Mouse (Mus musculus) kidney, postnatal 36 days (tissue): Measurements from ENCODE around the gene Rsph3b.
"Not testable (repeated sequence)": the region's sequence is repeated elsewhere in the genome, so short reads cannot be mapped to it uniquely, and the experiment has no call there.

Experiments used
- DNase-seq, 2 experiments: peaks; one replicate each; pipeline ENCODE4 v3.0.0; 2021 to 2022; ENCODE audit warnings: mixed read lengths in 2 of 2

Rsph3b gene

DNA sequence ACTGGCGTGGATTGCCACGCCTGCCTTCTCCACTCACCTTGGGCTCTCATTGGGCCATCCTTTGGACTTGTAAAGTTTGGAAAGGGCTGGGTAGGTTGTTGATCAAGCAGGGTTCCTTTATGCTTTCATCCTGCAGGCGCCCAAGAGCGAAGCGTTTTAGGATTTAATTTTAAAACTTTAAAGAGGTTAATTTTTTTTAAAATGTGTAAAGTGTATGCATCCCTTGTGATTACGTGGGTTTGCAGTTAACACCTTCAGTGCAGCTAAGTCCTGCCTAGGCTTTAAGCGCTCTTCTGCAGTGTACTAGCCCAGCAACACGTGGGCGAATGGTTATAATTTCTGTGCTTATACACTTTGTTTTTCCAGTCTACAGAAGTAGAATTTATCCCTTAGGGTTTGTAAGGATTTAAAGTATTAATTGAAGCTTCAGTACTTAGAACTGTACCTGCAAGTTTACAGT is 317 bp upstream of the Rsph3b start:
- not testable (repeated sequence) for DNase-seq

DNA sequence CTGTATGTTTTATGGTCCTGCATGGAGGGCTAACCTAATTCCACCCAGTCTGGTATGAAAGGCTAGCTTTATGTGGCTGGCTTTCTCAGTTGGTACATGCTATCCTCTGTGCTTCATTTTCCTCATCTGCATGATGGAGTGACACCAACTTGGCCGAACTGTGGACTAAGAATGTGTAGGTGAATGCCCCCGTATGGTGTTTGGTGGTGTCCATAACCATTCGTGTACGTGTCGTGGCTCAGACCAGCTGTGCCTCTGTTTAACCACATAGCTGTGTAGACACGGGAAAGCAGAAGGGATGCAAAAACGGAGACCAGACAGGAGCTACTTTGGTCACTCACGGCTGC is 872 bp downstream of the Rsph3b start:
- DNase-seq = not testable (repeated sequence)

DNA sequence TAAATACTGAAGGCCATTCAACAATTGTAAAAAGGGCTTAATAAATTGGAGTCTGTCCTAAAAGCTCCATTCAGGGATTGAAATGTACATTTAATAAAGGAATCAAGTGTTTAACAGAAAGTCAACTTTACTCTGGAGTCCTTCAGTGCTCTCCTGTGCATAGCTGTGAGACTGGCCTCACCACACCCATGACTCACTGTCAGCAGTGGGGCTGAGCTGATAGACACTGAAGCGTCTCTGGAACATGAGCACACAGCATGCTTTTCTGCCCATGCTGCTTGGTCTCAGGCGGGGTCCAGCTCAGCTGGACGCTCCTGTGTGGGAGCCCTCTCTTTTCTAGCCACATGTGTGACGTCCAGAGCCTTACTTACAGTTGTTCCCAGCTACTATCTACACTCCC is 5.9 kb downstream of the Rsph3b start:
- not testable (repeated sequence) for DNase-seq

- not testable (repeated sequence) for DNase-seq
These were observed 16.9 kb downstream of the Rsph3b start for GRCm38 (mm10) chr17:6931625-6932024.

DNA sequence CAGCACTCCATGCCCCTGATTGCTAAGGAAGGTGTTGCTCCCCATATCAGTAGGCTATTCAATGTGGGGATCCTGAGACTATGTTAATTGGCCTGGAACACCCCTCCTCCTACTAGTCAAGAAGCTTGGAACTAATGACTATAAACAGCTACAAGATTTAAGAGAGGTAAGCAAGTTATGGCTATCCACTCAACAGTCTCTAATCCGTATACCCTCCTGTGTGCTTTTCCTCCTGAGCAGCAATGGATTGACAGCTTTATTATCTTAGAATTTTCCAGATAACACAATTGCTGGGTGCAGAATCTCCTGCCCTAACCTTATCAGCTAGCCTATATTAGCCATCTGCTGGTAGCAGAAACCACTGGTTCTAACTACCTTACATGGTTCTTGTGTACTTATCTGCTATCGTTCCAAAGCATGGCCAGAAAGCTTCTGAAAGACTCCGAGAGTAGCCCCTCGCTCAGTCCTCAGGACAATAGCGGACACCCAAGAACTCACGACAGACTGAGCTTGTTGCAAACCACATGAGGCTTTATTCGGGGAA is 28.1 kb downstream of the Rsph3b start:
- DNase-seq = not testable (repeated sequence)

DNA sequence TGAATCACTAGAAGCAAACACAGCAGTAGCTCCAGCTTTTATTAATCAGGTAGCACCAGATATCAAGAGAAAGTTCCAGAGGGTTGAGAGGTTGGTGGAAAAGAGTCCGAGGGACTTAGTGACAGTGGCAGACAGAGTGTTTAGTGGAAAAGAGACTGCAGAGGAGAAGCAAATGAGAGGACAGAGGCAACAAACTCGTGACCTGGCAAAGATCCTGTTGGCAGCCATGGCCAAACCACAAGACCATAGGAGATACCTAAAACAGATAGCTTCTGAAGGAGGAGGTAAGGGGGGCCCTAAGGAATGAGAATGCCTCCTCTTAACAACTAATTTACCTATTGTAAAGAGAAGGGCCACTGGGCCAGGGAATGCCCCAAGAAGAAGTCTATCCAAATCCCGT is 29.1 kb downstream of the Rsph3b start:
- not testable (repeated sequence) for DNase-seq

GRCm38 (mm10) chr17:6915282-6915681 is 33.2 kb downstream of the Rsph3b start:
- DNase-seq = not testable (repeated sequence)

GRCm38 (mm10) chr17:6914066-6914465 is 34.4 kb downstream of the Rsph3b start:
- not testable (repeated sequence) for DNase-seq

- DNase-seq = not testable (repeated sequence)
These were observed 48.1 kb downstream of the Rsph3b start for GRCm38 (mm10) chr17:6900361-6900760.

DNA sequence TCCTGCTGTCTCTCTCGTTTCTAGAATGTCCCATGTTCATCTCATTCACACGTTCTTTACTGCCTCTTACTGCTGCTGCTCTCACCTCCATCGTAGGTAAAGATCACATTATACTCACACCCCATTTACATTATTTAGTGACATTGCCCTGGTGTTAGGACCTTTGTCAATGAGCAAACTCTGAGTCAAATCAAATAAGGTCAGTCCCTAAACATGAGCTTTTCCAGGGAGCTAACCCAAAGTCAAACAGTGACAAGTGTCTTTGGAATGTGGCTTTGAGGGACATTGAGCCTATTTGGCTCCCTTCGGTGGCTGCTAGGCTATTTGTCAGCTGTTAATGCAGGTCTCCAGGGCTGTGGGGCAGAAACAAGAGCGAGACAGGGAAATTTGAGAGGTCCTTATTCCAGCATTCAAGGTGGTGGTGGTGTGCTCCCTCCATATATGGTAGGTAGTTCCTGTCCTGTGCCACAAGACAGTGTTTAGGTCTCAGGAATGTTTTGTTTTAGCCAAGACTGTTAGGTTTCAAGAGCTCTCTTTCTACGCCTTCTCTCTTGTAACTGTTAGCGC is 50.4 kb downstream of the Rsph3b start:
- peak in 1 of 2 experiments; percentile 7 for DNase-seq

GRCm38 (mm10) chr17:6896756-6897155 is 51.7 kb downstream of the Rsph3b start:
- DNase-seq = no peak

DNA sequence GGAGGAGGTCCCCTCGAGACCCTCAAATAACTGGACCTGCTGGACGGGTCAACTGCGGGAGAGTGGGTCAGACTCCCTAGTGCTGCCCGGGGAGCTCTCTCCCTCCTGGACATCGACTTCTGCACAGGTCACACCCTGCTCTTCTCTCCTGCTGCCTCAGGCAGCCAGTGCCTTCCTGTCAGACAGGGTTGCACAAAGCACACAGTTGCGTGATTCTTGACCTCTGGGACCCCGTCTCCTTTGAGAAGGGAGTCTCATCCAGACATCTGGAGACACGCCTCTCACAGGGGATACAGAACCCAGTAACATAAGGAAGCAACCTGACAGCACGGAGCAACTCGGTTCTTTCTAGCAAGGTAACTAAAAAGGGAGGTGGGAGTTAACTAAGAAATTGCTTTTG is 55.1 kb downstream of the Rsph3b start:
- DNase-seq = no peak

DNA sequence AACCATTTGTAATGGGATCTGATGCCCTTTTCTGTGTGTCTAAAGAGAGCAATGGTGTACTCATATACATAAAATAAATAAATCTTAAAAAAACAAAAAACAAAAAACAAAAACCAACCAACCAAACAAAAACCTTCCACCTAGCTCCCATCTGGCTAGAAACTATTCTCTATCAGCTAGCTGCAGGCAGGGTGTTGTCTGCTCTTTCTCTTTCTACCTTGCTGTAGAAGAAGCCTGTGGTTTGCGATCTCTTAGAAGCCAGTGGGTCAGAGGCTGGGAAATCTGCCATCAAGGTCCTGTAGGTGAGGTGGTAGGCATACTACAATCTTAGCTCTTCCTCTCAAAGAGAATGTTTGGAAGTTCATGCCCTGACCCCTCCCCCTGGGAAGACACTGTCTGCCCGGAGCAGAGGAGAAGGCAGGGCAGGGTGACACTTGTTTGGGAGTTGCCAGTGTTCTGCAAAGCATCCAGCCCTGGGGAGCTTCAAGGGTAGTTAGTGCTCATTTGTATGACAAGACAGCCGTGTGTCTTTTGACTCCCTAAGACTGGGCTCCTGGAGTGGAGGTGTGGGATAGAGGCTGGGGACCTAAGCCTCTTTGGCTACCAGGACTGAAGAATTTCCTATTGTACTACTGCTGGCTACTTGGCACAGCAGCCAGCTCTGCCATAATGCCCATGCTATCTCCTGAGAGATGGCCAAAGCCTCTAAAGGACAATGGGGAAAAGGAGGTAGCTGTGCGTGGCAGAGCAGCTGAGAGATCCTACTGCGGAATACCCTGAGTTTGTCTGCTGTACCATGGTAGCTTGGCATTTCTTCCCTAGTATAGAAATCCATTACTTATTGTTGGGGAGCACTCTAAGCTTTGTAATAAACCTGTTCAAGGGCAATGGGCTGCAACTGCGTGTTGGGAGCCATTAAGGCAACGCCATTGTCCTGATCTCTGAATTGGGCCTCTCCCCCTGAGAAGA is 56.2 kb downstream of the Rsph3b start:
- no peak for DNase-seq

DNA sequence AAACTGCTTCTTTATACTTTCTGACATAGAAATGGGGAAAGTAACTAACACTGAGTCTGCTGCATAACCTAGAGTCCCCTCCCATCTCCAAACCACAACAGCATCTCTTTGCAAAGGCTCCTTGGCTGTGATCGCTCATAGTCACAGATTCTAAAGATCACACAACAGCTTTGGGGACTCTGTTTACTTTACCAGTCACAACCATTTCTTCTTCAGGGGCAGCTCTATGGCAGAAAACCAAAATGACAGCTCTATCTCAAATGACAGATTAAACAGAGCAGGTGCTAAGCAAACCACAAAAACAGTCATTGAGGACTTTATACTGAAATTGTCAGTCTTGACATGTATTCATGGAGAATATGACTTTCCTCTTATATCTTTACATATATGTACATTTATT is 62.0 kb downstream of the Rsph3b start:
- DNase-seq = no peak

GRCm38 (mm10) chr17:6884531-6884930 is 64.0 kb downstream of the Rsph3b start:
- no peak for DNase-seq

DNA sequence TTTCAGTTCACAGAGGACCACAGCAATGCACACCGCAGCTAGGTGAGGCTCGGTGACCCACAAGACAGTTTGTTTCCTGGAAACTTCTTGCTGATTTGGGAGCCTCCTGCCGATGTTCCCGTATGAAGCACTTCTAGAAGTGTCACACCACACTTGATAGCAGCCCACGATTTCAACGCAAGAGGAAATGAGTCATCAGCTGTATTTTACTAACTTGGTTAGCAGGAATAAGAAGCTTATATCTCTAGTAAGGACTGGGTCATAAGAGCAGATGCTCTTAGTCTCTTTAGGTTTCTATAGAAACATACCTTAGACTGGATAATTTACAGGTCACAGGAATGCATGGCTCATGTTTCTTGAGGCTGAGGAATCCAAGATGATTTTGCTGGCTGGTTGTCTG is 67.2 kb downstream of the Rsph3b start:
- DNase-seq = no peak

- DNase-seq = no peak
These were observed 77.1 kb downstream of the Rsph3b start for GRCm38 (mm10) chr17:6871421-6871820.

DNA sequence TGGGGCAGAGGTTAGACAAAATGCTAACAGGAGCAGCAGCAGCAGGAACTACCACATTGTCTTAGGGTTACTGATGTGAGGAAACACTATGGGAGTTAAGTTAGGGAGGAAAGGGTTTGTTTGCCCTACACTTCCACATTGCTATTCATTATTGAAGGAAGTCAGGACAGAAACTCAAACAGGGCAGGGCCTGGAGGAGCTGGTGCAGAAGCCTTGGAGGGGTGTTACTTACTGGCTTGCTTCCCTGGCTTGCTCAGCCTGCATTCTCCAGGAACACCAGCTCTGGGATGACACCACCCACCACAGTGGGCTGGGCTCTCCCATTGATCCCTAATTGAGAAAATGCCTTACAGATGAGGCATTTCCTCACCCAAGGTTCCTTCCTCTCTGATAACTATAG is 79.7 kb downstream of the Rsph3b start:
- DNase-seq = no peak

DNA sequence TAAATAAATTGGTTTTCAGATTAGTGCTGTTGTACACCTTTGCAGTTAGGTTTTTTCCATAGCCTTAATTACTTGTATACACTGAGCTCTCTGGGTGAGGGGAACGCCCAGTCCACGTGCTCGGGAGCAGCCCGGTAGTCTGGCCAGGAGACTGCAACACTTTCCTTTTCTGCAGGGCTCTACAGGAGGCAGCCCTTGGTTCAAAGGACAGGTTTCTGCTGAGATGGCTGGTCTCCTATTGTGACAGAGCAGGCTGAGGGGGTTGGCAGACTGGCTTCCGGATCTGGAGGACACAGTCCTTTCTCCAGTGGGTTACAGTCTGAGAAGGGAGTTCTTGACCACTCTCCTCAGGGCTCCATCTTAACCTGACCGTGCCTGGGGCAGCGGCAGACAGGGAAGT is 80.7 kb downstream of the Rsph3b start:
- DNase-seq = peak; percentile 80 to 90

GRCm38 (mm10) chr17:6866576-6866975 is 81.9 kb downstream of the Rsph3b start:
- no peak for DNase-seq

- no peak for DNase-seq
These were observed 82.9 kb downstream of the Rsph3b start for GRCm38 (mm10) chr17:6865580-6865979.

DNA sequence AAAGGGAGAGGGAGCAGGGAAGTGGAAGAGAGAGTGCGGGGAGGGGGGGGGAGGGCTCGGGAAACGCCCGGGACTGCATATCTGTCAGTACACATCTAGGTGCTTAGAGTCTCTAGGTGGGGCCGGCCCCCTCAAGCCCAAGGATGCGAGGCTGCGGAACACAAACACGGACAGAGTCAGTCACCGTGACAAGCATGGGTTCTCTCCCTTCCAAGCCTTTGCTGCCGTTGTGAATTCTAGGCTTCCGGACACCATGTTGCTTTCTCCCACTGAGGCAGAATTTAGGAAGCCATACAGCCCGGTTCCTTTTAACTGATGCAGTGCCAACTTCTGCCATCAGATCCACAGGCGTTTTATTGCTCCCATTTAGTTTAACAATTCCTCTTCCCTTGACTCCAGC is 83.6 kb downstream of the Rsph3b start:
- DNase-seq = no peak

DNA sequence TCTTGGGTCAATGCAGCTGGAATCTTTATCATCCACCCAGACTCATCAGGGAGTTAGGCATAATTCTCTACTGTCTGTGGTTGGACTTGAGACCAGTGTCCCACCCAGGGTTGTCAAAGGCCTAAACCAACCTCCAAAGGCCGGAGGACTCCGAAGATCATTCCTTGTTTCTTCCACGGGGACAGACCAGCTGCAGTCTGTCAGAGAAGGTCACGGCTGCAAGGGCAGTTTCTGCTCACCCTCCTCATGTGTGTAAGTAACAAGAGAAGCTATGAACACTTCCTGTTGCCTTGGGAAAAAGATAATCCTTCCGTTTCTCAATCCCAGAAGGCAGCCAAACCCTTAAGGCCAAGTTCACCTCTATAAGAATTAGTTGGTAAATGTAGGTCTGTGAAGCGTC is 85.0 kb downstream of the Rsph3b start:
- DNase-seq = peak; percentile 49 to 50
